Mouse (Mus musculus) right cerebral cortex, postnatal 10 days (tissue): Measurements from ENCODE around the gene Limd2.
"Not testable (repeated sequence)": the region's sequence is repeated elsewhere in the genome, so short reads cannot be mapped to it uniquely, and the experiment has no call there.

ENCODE experiments used
- DNase-seq, 2 experiments: peaks; one replicate each; pipeline ENCODE4 v3.0.0; 2021; ENCODE audit warnings: low spot score in 2 of 2

Gene Limd2

GRCm38 (mm10) chr11:106160841-106161721, at the start of gene Limd2, which contains the start of gene Gm10840:
TSS of gene Limd2 (minus strand) at chr11:106160860.
TSS of gene Gm10840 (plus strand) at chr11:106160850.
- peak; percentile 87 to 92 for DNase-seq

DNA sequence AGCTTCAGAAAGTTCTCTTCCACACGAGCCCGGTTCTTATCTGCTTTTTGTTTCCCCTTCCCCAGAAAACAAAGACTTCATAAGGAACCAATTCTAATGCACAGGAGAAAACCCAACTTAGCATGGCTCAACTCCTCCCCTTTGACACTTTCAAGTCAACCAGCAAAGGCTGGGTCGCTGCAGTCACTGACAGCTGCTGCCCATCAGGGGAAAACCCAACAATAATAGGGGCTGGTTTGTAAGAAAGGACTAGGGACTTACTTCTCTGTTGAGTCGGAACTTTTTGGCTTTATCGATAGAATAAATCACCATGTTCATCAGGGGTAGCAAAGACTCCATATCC, 41.4 kb upstream of the Limd2 start, which contains the start of gene Strada:
Gene Strada (minus strand): TSS at position 46 of the 343 bp plus-strand sequence.
- DNase-seq = no peak

DNA sequence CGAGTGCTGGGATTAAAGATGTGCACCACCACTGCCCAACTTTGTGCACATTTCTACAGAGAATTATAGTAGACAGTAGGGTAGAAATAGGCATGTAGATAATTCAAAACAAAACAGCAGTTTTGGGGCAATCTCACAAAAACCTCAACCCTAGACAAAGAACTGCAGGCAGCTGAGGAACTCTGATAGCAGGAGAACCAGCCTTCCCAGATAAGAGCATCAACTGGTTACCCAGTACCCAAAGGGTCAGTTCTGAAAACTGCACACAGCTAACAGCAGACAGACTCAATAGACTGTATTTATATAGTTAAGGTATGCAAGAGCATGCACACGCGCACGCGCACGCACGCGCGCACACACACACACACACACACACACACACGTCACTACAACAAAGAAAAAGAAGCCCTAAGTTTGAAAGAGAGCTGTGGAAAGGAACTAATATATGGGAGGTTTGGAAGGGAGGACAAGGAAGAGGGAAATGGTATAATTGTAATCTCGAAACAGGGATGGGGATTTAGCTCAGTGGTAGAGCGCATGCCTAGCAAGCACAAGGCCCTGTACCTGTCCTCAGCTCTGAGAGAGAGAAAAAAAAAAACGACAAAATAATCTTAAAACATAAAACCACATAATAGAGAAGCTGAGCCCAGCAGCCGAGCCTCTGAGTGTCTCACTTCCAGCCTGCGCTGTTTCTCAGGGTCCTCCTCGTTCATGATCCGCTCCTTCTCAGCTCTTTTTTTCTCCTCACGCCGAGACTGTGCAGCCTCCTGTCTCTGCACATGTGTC, 40.9 kb upstream of the Limd2 start:
- DNase-seq = no peak

DNA sequence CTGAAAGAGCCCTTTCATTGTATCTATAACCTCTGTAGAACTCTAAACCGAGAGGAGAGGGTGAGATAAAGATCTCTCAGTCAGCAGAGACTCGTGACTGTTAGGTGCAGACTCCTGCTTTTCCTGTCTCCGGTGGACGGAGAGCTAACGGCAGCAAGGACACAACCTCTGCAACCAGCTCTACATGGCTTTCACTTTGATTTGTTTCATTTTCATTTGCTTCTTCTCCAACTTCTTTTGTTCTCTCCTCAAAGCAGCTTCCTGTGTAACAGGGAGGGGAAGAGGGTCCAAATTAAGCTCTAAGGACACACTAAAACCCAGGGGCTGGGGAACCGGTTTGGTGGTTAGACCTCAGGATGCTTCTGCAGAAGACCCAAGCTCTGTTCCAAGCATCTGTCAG, 40.1 kb upstream of the Limd2 start:
- DNase-seq = no peak

GRCm38 (mm10) chr11:106199997-106200396, 39.3 kb upstream of the Limd2 start:
- DNase-seq = not testable (repeated sequence)

DNA sequence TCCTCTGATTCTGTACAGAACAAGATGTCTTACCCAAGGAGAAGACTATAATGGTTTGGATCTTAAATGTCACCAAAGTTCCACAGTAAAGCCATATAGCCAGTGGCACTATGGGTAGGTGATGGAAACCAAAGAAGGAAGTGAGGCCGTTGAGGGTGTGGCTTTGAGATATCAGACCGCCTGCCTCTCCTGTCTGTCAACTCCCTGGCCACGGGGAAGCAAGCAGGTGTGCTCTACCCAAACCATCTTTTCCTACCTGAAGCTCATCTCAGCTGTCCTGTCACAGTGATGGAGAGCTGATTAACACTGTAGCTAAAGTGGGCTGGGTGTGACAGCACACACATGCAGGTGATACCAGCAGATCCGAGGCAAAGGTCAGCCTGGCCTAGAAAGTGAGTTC, 37.6 kb upstream of the Limd2 start:
- no peak for DNase-seq

DNA sequence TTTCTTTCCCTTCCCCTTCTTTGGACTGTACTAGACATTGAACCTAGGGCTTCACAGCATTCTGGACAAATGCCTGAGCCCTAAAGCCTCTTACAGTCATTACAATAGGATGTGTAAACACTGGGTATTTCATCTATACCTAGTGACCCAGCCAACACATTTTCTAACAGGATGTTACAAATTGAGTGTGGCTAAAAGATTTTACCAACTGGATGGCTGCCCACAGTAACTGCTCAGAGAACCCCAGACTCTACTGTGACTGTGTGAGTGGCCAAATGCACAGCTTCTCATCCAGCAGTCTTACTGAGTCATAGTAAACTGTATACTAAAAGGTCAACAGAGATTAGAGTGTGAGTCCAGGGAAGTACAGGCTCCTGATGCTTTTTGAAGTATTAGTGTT, 34.7 kb upstream of the Limd2 start:
- no peak for DNase-seq

DNA sequence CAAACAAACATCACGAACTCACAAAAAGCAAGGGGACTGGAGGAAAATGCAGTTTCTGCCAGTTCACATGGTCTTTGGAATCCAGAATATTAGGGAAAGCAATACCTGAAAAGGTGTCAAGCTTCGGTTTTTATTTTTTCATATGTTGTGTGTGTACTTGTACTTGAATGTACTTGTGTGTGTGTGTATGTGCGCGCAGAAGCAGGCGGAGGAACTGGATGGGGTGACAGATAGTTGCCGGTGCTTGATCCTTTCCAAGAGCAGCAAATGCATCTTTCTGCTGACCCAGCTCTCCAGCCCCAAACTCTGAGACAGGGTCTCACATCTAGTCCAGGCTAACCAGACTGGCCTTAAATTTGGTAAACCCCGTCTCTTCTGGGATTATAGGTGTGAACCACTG, 34.2 kb upstream of the Limd2 start:
- no peak for DNase-seq

GRCm38 (mm10) chr11:106194155-106194541, 33.5 kb upstream of the Limd2 start:
- no peak for DNase-seq

DNA sequence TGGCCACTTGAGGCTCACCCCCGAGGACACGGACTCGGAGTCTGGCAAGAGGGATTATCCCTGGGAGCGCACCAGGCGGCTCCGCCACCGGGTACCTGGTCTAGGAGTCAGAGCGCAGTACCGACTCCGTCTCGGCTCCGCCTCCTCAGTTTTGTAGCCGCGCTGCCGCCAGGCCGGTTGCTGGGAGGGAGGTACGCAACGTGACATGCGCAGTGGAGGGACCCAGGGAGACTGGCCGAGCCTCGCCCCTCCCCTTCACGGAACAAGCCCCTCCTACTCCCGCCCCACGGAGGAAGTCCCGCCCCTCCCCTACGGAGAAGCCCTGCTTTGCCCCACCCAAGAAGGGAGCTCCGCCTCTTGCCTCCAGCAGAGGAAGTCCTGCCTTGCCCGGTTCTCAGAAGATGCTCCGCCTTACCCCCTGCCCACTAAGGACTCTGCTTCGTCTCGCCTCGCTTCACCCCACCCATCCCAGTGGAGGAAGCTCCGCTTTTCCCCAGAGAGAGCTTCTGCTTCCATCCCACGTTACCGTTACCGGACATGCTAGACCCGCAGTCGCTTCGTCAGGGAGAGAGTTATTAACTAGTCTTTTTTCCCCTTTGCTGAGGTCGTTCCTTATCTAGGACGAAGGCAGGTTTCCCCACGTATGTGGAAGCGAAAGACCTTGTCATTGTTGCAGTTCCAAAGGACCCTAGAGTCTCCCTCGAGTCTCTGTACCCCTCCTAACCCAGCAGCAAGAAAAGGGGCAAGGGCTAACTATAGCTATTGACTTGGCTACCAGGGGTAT, 32.9 kb upstream of the Limd2 start:
- peak; percentile 97 to 98 for DNase-seq

GRCm38 (mm10) chr11:106192657-106193370, 32.2 kb upstream of the Limd2 start:
- DNase-seq = no peak

DNA sequence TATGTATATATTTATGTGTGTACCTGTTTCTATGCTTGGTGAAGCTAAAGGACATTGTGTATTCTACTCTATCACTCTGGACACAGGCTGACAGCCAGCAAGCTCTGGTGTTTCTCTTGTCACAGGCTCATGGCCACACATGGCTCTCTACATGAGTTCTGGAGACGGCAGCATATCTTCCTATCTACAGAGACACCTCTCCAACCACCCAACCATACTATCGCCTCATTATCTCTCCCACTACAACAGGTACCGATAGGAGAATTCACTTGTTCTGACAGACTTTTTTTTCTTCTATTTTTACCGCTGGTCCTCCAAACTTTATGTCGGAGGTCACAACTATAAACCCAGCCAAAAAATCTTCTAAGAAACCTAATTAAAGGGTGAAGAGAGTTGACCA, 31.6 kb upstream of the Limd2 start:
- DNase-seq = no peak

GRCm38 (mm10) chr11:106191716-106192115, 31.1 kb upstream of the Limd2 start:
- DNase-seq = no peak

DNA sequence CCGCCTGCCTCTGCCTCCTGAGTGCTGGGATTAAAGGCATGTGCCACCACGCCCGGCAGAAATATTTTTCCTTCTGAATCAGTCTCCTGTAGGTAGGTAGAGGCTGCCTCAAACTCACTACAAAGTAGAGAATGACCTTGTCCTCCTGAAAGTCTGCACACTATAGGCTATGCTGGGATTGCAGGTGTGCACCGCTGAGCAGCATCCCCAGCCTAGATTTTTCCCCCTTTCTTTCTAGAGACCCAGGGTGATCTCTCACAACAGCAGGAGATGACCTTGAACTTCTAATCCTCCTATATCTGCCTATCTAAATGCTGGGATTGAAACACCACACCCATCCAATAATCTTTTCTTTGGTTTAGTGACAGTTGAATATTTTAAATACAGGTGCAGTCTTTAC, 26.7 kb upstream of the Limd2 start:
- DNase-seq = no peak

- DNase-seq = no peak
Measured at GRCm38 (mm10) chr11:106180449-106180801, 19.8 kb upstream of the Limd2 start.

GRCm38 (mm10) chr11:106179711-106180448, 19.2 kb upstream of the Limd2 start:
- DNase-seq = peak in 1 of 2 experiments; percentile 43

DNA sequence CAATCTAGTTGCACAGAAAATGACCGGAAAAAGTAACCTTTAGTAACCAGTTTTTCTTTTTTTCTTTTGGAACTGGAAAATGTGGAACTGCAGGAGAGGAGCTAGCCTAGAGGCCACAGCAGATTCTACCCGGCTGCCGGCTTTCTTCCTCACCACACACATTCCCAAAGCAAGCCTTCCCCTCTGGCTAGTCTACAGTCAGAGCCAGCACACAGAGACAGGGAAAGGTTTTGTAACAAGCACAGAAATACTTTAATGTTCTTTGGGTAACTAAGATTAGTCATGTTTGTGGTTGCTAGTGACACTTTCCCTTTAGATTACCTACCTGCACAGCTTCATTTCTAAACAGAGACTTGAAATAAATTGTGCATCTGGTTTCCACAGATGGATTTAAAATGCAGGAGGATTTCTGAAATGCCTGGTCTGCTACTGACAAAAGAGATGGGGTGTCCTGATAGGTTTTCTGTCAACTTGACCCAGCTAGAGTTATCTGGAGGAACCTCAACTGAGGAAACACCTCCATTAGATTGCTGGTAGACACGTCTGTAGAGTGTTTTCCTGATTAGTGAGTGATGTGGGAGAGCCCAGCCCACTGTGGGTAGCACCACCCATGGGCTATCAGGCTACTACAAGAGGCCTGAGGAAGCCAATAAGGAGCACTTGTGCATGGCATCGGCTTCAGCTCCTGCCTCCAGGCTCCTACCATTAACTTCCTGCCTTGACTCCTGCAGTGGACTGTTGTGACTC, 17.5 kb upstream of the Limd2 start:
- no peak for DNase-seq

DNA sequence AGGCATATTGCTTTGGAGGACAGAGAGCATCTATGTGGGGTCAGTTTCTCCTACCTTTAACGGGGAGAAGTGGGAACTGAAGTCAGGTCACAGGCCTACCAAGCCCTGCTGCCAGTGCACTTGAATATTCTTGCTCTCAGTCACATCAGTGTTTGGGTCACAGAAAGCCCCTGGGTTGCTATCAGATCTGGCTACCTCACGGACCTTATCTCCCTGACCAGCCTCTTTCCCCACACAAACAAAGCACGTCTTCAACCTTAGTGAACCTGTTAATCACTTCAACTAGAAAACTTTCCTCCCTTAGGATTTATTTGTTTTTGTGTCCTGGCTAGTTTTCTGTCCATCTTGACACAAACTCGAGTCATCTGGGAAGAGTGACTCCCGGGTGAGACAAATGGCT, 15.7 kb upstream of the Limd2 start:
- no peak for DNase-seq

DNA sequence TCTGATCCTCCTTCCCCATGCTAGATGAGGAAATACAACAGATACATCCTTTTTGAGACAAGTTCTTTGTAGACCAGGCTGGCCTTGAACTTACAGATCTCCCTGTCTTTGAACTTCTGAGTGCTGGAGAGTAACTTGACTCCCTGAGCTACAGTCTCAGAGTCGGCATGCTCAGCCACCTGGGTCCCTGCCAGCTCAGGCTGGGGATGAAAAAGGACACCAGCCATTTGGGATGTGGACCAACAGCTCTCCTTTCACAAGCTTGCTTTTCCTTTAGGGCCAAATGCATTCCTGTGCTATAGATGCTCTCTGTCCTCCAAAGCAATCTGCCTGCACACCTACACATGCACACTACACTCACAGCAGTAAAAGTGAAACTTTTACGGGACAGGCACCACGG, 14.4 kb upstream of the Limd2 start:
- no peak for DNase-seq

DNA sequence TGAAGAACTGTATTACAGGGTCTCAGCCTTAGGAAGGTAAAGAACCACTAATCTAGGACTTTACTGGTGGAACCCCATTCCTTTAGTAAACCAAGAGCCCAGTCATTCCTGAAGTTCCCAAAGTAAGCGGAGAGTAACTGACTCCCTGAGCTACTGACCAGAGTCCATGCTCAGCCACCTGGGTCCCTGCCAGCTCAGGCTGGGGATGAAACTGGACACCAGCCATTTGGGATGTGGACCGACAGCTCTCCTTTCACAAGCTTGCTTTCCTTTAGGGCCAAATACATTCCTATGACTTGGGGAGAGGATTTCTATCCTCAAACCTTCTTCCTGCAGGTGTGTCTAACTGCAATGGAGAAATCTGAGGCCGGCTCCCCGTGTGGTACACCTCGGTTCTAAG, 13.7 kb upstream of the Limd2 start:
- DNase-seq = no peak
